Mouse (Mus musculus) cerebellum, postnatal 25 days (tissue): Measurements from ENCODE around the gene Ash1l.
"Not testable (repeated sequence)": the region's sequence is repeated elsewhere in the genome, so short reads cannot be mapped to it uniquely, and the experiment has no call there.

Source experiments
- DNase-seq, 2 experiments: peaks; one replicate each; pipeline ENCODE4 v3.0.0; 2021; ENCODE audit warnings: mixed read lengths in 2 of 2

Gene Ash1l

DNA sequence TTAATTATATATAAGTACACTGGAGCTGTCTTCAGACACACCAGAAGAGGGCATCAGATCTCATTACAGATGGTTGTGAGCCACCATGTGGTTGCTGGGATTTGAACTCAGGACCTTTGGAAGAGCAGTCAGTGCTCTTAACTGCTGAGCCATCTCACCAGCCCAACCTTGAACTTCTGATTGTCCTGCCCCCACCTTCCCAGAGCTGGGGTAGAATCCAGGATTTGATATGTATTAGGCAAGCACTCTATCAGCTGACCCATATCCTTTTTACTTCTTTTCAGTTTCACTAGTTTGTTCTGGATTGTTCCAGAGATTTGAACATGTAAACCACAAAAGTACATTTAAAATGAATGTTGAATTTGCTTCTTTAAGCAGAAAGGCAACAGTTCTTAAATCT lies 12.8 kb downstream of the Ash1l start:
- not testable (repeated sequence) for DNase-seq

DNA sequence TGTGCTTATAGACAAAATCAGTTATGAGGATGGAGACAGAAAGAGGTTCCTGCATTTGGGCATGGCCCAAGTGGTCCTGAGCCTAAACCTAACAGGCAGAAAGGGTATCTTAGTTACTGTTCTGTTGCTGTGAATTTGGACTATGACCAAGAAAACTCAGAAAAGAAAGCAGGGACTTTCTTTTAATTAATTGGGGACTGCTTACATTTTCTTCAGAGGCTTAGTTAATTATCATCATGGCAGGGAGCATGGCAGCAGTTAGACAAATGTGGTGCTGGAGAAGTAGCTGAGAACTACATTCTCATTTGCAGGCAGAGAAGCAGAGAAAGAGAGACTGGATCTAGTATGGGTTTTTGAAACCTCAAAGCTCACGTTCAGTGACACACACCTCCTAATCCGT lies 24.6 kb downstream of the Ash1l start:
- no peak for DNase-seq

DNA sequence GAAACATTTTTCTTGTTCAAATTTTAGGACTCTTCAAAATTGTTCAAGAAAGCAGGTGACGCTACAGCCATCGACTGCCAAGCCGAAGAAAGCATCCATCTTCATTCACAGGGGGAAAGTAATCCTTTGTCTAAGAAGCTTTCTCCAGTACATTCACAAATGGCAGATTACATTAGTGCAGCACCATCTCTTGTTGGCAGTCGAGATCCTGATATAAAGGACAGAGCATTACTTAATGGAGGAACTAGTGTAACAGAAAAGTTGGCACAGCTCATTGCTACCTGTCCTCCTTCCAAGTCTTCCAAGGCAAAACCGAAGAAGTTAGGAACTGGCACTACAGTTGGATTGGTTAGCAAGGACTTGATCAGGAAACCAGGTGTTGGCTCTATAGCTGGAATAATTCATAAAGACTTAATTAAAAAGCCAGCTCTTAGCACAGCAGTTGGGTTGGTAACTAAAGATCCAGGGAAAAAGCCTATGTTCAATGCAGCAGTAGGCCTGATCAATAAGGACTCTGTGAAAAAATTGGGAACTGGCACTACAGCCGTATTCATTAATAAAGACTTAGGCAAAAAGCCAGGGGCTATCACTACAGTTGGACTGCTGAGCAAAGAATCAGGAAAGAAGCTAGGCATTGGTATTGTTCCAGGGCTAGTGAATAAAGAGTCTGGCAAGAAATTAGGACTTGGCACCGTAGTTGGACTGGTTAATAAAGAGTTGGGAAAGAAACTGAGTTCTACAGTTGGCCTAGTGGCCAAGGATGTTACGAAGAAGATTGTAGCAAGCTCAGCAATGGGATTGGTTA lies 31.0 kb downstream of the Ash1l start:
- DNase-seq, result no peak

DNA sequence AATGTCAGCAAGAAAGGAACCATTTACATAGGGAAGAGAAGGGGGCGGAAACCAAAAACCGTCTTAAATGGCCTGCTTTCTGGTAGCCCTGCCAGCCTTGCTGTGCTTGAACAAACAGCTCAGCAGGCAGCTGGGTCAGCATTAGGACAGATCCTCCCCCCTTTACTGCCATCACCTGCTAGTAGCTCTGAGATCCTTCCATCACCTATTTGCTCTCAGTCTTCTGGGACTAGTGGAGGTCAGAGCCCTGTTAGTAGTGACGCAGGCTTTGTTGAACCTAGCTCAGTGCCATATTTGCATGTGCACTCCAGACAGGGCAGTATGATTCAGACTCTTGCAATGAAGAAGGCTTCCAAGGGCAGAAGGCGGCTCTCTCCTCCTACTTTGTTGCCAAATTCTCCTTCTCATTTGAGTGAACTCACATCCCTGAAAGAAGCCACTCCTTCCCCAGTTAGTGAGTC lies 33.5 kb downstream of the Ash1l start:
- DNase-seq, result peak in 1 of 2 experiments; percentile 17

DNA sequence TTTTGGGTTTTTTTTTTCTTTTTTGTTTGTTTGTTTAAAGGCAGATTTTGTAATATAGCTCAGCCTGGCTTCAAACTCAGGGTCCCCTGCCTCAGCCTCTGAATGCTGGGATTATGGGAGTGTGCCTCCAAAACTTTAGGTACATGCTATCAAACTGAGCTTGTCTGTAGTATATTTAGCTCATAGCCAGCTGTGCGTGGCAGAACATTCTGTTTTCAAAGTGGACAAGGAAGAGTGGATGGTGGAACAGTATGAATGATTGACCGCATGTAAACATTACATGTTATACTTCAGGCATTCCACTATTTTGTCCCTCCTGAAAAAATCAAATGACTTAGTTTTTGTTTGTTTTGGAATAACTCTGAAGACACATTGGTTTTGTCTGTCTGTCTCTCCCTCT lies 42.4 kb downstream of the Ash1l start:
- DNase-seq, result no peak

DNA sequence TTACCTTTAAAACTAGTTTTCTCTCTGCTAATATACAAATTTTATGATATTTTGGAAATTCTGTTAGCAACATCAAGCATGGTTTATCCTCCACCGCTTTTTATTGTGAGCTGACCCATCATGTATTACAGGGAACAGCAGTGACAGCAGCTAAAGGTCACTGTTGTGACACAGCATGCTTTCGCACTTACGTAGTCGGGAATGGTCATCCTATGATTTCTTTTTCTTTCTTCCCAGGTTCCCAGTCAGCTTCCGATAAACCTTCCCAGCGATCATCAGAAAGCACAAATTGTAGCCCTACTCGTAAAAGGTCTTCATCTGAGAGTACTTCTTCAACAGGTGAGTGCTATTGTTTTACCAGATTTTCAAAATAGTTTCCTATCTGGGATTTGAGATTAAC lies 51.1 kb downstream of the Ash1l start:
- DNase-seq, result no peak

DNA sequence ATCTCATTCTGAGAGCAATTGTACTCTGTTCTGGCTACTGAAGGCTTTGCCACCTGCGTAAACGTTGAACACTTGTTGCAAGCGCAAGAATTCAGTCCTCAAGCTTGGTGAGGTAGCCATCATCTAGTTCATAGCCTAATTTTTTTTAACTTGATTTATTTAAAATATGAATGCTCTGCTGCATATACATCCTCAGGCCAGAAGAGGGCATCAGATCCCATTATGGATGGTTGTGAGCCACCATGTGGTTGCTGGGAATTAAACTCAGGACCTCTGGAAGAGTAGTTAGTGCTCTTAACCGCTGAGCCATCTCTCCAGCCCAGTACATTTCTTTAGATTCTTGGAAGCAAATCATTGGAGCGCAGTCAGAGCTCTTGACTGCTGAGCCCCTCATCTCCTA lies 80.5 kb downstream of the Ash1l start:
- peak in 1 of 2 experiments; percentile 9 for DNase-seq

DNA sequence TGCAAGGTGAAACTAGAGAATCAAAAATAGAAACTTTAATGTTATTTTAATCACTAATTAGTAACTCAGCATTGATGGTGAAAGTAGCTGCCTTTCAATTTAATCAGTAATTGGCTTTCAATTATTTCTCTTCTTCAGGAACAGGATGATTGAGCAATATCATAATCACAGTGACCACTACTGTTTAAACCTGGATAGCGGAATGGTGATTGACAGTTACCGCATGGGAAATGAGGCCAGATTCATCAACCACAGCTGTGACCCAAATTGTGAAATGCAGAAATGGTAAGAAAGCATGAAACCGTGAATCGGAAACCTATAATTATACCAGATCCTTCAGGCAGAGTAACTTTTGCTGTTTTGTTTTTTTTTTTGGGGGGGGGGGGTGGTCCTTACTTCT lies 92.9 kb downstream of the Ash1l start:
- DNase-seq, result no peak

DNA sequence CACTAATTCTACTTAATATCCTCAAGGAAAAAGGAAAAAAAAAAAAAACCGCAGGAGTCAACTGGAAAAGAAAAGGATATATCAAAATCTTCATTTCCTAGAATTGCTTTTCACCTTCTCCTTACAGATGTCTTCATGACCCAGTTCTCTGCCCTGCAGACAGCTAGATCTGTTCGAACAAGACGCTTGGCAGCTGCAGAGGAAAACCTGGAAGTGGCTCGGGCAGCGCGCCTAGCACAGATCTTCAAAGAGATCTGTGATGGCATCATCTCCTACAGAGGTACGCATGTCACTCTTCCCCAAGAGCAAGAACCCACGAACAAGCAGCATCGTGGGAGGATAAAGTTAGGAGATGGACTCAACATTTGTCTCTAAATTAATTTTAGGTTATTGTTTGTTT lies 107.9 kb downstream of the Ash1l start:
- no peak for DNase-seq

DNA sequence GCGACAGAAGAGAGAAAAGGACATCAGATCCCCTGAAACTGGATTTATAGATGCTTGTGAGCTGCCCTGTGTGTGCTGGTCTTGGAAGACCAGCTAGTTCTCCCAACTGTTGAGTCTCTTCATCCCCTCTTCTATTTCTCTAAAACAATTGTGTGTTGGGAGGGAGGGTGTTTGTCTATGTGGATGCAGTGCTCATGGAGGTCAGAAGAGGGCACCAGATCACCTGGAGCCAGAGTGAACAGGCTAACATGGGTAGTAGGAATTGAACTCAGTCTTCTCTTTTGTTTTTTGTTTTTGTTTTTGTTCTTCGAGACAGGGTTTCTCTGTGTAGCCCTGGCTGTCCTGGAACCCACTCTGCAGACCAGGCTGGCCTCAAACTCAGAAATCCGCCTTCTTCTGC lies 108.4 kb downstream of the Ash1l start:
- DNase-seq, result peak; percentile 39 to 63

DNA sequence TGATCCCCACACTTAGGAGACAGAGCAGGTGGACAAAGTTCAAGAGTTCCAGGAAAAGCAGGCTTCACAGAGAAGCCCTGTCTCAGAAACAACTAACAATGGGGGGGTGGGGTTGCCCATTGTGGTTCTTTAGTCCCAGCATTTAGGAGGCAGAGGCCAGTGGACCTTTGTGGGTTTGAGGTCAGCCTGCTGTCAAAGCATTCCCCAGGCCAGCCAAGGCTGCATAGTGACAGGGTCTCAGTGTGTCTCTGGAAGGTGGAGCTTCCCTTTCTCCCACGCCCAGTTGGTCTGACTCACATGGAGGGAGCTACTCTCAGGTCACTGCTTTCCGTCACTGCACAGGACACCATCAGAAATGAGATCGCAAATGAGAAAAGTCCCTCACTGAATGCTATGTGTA lies 111.3 kb downstream of the Ash1l start:
- DNase-seq, result no peak

DNA sequence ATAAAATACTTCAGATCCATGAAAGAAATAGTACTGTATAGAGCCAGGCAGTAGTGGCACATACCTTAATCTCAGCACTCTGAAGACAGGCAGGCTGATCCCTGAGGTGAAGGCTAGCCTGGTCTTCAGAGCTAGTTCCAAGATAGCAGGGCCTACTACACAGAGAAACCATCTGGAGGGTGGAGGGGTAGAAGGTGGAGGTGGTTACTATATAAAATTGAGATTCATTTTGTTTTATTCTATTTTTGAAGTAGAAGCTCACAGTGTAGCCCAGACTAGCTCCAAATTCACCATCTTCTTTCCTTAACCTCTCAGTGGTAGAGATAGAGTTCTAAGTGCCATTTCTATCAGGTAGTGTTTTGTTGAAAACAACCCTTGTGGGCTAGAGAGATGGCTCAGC lies 116.8 kb downstream of the Ash1l start:
- no peak for DNase-seq

DNA sequence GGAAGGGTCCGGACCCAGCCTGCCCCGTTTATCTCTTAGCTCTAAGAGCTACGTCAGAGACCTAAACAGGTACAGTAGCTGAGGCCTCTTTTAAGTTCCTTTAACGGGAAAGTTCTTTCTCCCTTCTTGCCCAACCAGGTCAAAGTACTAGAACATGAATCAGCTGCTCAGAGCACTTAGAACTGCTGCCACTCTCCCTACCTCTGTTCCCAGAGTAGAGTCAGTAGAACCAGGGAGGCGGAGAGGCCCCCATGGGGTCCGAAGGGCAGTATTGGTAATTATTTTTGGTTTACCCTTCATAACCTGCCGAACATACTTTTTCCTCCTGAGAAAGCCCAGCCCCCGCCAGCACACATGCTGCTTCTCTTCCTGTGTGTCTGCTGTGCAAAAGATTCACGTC lies 127.0 kb downstream of the Ash1l start:
- no peak for DNase-seq

DNA sequence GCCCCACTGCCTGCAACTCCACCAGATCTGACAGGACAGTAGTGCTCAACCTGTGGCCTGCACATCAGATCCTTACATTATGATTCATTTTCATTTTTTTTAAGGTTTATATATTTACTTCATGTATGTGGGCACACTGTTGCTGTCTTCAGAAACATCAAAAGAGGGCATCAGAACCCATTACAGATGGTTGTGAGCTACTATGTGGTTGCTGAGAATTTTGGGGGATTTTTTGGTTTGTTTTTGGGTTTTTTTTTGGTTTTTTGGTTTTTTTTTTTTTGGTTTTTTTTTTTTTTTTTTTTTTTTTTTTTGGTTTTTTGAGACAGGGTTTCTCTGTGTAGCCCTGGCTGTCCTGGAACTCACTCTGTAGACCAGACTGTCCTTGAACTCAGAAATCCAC lies 131.9 kb downstream of the Ash1l start:
- not testable (repeated sequence) for DNase-seq

DNA sequence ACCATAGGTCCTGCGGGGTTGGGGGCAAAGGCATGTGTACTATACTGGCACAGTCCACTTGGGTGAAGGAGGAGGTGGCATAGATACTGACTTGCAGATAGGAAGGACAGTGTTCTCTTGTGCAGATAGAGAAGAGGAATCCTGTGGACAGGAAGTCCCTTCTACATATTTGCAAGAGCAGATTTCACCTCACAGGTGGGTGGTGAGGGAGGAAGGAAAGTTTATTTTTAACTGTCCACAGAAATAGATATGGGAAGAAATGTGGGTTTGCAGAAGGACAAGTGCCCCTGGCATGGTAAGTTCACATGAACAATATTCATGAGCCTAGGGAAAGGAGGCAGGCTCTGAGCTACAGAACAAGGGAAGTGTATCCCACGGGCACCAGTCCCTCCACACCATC lies 133.7 kb downstream of the Ash1l start:
- no peak for DNase-seq

DNA sequence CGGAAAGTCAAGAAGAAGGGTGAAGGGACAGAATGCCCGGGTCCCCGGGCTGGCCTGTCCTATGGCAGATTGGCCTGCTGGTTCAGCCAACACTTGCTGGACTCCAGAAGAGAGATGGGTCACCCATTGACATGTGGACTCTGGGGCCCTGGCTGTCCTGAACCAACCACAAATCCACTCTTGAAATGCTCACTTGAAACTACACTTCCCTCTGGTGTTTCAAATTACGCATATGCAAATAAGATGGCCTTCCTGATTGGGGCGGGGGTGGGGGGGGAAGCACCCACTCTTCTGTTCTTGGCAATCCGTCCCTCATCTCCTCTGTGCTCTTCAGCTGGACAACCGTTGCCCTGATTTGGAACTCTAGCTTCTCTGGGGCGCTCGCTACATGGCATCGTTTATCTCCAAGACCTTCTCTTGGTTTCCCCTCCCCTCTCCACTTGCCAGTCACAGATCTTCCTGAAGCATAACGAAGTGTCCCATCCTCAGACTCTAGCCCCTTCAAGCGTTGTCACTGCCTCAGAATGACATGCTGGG lies 134.3 kb downstream of the Ash1l start:
- no peak for DNase-seq

DNA sequence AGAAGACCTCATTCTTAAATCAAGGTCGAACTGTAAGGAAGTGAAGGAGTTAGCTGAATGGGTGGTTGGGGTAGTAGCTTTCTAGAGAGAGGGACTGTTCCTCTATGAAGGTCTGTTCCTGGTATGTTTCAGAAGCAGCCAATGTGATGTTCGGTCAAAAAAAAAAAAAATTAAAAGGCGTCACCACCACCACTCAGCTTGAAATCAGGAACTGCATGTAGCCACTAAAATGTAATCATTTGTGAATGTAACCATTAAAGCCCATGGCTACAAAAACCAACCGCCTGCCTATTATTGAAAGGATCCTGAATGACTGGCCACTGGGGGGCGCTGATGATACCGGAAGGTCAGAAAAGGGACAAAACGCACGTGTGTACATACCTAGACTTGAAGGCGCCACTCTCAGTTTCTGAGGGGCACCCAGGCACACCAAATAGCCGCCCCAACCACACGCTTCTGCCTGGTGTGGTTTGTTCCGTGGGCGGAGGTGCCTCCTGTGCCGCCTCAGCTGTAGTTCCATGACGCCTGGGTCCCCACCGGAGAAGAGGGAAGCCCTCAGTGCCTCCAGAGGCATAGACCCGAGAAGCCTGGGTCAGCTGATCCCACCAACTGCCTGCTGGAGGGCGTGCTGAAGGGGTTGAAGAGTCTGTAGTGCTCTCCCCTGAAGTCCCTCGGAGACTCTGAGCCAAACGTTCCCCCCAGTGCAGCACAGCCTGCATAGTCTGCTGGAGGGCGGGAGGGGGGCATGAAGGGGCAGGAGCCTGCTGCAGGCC lies 137.1 kb downstream of the Ash1l start:
- peak; percentile 77 to 91 for DNase-seq

DNA sequence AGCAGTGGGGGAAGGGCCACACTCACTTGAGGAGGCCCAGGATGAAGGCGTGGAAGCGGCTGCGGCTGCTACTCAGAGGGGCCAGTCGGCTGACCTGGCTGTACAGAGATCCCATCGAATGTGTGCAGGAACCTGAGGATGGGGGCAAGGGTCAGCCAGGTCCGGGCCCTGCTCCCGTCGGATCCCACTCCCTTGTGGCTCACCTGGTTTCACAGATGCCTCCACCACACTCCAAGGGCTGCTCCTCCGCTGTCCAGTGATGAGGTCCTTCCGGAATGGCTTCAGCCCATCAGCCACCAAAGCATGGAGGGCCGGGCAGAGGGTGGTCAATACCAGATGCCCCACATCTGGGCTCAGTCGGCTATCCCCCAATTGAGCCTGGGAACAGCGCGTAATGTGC lies 138.6 kb downstream of the Ash1l start:
- DNase-seq, result peak in 1 of 2 experiments; percentile 21

DNA sequence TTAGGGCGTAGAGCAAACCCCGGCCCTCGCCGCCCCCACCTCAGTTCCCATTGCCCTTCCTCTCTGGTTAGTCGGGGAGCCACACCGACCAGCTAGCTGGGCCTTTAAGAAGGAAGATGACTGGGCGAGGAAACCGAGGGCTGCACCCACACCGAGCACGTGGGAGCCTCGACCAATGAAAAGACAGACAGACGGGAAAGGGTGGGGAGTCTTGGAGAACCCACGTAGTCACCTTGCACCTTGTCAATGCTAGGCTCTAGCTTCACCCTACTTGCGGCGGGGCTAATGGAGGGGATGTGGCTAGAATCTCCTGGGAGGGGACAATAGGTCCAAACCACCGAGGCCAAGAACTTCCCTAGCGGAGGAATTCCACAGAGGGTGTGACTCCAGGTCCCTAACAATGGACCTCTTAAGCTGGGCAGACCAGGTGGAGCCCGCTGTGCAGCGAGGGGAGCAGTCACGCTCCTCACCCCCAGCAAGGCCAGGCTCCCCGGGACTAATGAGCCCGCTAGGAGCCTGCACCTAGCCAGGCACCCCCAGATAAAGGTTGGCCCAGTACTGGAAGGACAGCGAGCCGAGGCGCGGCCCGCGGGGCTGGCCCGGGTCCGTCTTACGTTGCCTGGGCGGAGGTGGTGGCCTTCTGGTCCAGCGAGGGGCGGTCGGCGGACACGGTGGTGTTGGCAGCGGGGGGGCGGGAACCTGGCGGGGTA lies 139.6 kb downstream of the Ash1l start:
- peak; percentile 86 to 88 for DNase-seq

DNA sequence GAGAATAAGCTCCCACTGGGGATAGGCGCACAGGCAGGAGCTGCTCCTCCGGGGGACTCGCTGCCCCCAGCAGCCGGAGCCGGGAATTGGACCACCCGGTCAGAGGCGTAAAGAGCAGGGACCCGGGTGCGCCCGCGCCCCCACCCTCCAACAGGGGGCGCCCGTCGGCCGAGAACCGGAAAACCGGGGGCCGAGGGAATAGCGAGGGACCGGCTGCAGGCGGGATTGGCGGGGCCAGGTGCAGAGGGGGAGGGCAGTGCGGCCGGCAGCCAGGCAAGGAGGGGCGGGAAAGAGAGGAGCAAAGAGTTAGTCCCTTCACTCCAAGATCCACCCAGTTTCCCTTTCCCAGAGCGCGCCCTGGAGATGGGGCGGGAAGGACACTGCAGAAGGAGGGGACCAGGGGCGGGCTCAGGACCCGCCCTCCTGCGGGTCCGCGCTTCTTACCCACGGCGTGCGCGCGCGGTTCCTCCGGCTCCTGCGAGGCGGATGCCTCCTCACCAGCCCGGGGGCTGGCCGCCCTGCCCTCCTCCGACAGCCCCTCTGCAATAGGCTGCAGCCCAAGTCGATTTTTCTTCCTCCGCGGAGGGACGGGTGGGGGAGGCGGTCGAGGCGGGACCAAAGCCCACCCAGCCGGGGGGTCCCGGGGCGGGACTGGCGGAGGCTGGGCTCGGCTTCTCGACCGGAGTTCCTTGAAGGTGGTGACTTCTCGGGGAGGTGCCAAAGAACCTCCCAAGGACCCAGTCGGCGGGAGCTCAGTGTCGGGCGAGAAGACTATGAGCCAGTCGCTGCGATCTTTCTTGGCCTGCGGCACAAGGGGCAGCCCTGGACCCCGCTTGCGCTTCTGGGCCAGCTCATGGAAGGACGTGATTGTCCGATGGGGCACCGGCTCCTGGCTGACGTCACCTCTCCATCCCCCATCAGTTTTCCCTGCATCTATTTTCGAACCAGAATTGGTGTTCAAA lies 140.6 kb downstream of the Ash1l start:
- peak; percentile 91 to 93 for DNase-seq

DNA sequence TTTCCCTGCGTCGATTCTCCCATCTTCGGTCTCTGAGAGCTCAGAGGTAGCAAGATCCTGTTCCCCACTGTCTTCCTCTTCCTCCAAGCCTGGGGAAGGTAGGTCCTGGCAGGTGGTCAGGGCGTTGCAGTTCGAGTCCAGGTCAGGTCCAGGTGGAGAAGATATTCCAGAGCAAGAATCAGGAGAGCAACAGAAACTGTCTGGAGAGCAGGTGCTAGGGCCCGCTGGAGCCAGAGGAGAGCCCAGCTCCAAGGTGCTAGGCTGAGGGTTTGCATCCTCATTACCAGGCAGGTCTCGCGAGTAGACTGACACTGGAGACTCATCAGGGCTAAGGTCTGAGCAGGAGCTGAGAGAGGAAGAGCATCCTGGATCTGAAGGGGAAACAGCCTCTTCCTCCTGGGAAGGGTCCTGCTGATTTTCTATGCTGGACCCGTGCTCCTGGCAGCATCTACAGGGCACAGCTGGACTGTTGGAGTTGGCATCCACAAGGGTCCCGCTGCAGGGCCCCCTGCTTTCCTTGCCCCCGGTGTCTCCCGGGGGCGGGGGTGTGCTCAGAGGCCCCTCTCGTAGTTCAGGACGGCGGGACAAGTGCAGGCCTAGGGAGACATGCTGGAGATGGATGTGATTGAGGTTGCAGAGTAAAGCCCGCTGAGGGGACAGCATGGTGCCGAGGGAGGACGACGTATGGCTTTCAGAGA lies 141.5 kb downstream of the Ash1l start:
- DNase-seq, result peak; percentile 51 to 53
